Mouse (Mus musculus) MEL (cell line): ENCODE measurements around the gene Hacl1.

Source experiments
- BHLHE40 ChIP-seq: IDR thresholded peaks from 2 replicates; pipeline ENCODE4 v1.6.1; 2012; ENCODE audit warnings: low read depth, mild to moderate bottlenecking, inconsistent platforms, low read length, improper control_type of control experiment, borderline replicate concordance
- CTCF ChIP-seq, 3 experiments: IDR thresholded peaks in 2 of 3; conservative IDR thresholded peaks in 1 of 3; 2 replicates each; pipeline ENCODE4 v1.5.1; 2011 to 2012; ENCODE audit warnings: low read length in 3 of 3, low read depth in 2 of 3, mild to moderate bottlenecking in 2 of 3, improper control_type of control experiment in 1 of 3, inconsistent platforms in 1 of 3, mixed read lengths in 1 of 3, moderate library complexity in 1 of 3; ENCODE audit not compliant: control insufficient read depth in 1 of 3, insufficient read depth in 1 of 3, poor library complexity in 1 of 3, severe bottlenecking in 1 of 3
- EP300 ChIP-seq, 2 experiments: IDR thresholded peaks; 2 replicates each; pipeline ENCODE4 v1.6.1; 2011; ENCODE audit warnings: improper control_type of control experiment in 2 of 2, low read length in 2 of 2, low read depth in 1 of 2, mild to moderate bottlenecking in 1 of 2
- ETS1 ChIP-seq: IDR thresholded peaks from 2 replicates; pipeline ENCODE4 v1.6.1; 2012; ENCODE audit warnings: low read depth, mild to moderate bottlenecking, inconsistent platforms, low read length, improper control_type of control experiment, moderate library complexity
- GABPA ChIP-seq: IDR thresholded peaks from 2 replicates; pipeline ENCODE4 v1.6.1; 2012; ENCODE audit warnings: low read depth, mild to moderate bottlenecking, inconsistent platforms, low read length, improper control_type of control experiment, moderate library complexity
- GATA1 ChIP-seq: IDR thresholded peaks from 2 replicates; pipeline ENCODE4 v1.6.1; 2011; ENCODE audit warnings: low read depth, low read length, improper control_type of control experiment
- HCFC1 ChIP-seq: IDR thresholded peaks from 2 replicates; pipeline ENCODE4 v1.6.1; 2012; ENCODE audit warnings: low read depth, mild to moderate bottlenecking, inconsistent platforms, low read length, improper control_type of control experiment, moderate library complexity
- MAFK ChIP-seq: IDR thresholded peaks from 2 replicates; pipeline ENCODE4 v1.6.1; 2011; ENCODE audit warnings: low read depth, mild to moderate bottlenecking, low read length, improper control_type of control experiment, borderline replicate concordance
- NRF1 ChIP-seq: IDR thresholded peaks from 2 replicates; pipeline ENCODE4 v1.6.1; 2014; ENCODE audit warnings: low read depth, mild to moderate bottlenecking, inconsistent platforms, low read length, improper control_type of control experiment, moderate library complexity; ENCODE audit not compliant: poor library complexity, insufficient read depth, severe bottlenecking
- POLR2A ChIP-seq, 2 experiments: IDR thresholded peaks; 2 replicates each; pipeline ENCODE4 v1.6.1; 2011 to 2012; ENCODE audit warnings: low read length in 2 of 2, mild to moderate bottlenecking in 2 of 2, control low read depth in 1 of 2, improper control_type of control experiment in 1 of 2, low read depth in 1 of 2, moderate library complexity in 1 of 2; ENCODE audit not compliant: control insufficient read depth in 1 of 2, insufficient read depth in 1 of 2, poor library complexity in 1 of 2
- RAD21 ChIP-seq: IDR thresholded peaks from 2 replicates; pipeline ENCODE4 v1.6.1; 2011; ENCODE audit warnings: mild to moderate bottlenecking, low read depth, low read length, improper control_type of control experiment
- SIN3A ChIP-seq: IDR thresholded peaks from 2 replicates; pipeline ENCODE4 v1.6.1; 2012; ENCODE audit warnings: low read length, improper control_type of control experiment, inconsistent platforms
- TAL1 ChIP-seq: IDR thresholded peaks from 2 replicates; pipeline ENCODE4 v1.6.1; 2012; ENCODE audit warnings: mild to moderate bottlenecking, inconsistent platforms, low read length, moderate library complexity, mixed read lengths
- UBTF ChIP-seq: IDR thresholded peaks from 2 replicates; pipeline ENCODE4 v1.6.1; 2012; ENCODE audit warnings: low read depth, mild to moderate bottlenecking, inconsistent platforms, low read length, improper control_type of control experiment, moderate library complexity, borderline replicate concordance; ENCODE audit not compliant: insufficient read depth

- TF ChIP-seq POLR2A (IDR thresholded peaks at IDR 0.05; ENCODE audit: control insufficient read depth in 1 of 2, insufficient read depth in 1 of 2, low read depth in 1 of 2, low read length in 2 of 2, poor library complexity in 1 of 2), result no peak
- no peak for TF ChIP-seq CTCF (IDR thresholded peaks at IDR 0.05 in 2 of 3, conservative IDR thresholded peaks at IDR 0.05 in 1 of 3; ENCODE audit: control insufficient read depth in 1 of 3, insufficient read depth in 1 of 3, low read depth in 2 of 3, low read length in 3 of 3, poor library complexity in 1 of 3, severe bottlenecking in 1 of 3)
- TF ChIP-seq NRF1, result no peak
- TF ChIP-seq TAL1, result no peak
- TF ChIP-seq SIN3A, result no peak
- TF ChIP-seq MAFK, result no peak
- no peak for TF ChIP-seq GATA1
- TF ChIP-seq RAD21, result no peak
- no peak for TF ChIP-seq EP300 (IDR thresholded peaks at IDR 0.05; ENCODE audit: low read depth in 1 of 2, low read length in 2 of 2)
- TF ChIP-seq GABPA, result no peak
- no peak for TF ChIP-seq HCFC1
- TF ChIP-seq BHLHE40, result no peak
- TF ChIP-seq ETS1, result no peak
- no peak for TF ChIP-seq UBTF
Measured at GRCm38 (mm10) chr14:31601908-31602615, 39.0 kb downstream of the Hacl1 start.
